Mouse (Mus musculus) limb, embryonic 13.5 days (tissue): ENCODE results near the gene Kremen2. TPM values are rescaled to one million over a fixed set of nuclear protein-coding genes. Genes with fewer than 3 reads are reported as not detected.
"Not testable (repeated sequence)": the region's sequence is repeated elsewhere in the genome, so short reads cannot be mapped to it uniquely, and the experiment has no call there.

Source experiments
- ATAC-seq: fragments of 200-750 bp; cut with Nextera tagmentation; 2 replicates; pipeline ENCODE4 v1.8.0; 2017; ENCODE audit warnings: low read depth, moderate number of reproducible peaks, moderate TSS enrichment; ENCODE audit not compliant: low FRiP score
- H3K27ac ChIP-seq: fragments of 300-500 bp; sonication (generic); 2 replicates; pipeline ENCODE4 v1.5.1; 2015; ENCODE audit warnings: inconsistent platforms, mild to moderate bottlenecking, moderate library complexity
- H3K27me3 ChIP-seq: fragments of 300-500 bp; sonication (generic); 2 replicates; pipeline ENCODE4 v1.6.1; 2015; ENCODE audit warnings: mild to moderate bottlenecking, inconsistent platforms
- H3K36me3 ChIP-seq: fragments of 300-500 bp; sonication (generic); 2 replicates; pipeline ENCODE4 v1.6.1; 2015; ENCODE audit warnings: inconsistent platforms, mild to moderate bottlenecking, moderate library complexity
- H3K4me1 ChIP-seq: fragments of 300-500 bp; sonication (generic); 2 replicates; pipeline ENCODE4 v1.6.1; 2015; ENCODE audit warnings: inconsistent platforms
- H3K4me2 ChIP-seq: fragments of 300-500 bp; sonication (generic); replicated peaks from 2 replicates; pipeline ENCODE4 v1.6.1; 2015; ENCODE audit warnings: inconsistent platforms, mild to moderate bottlenecking, moderate library complexity
- H3K4me3 ChIP-seq: fragments of 300-500 bp; sonication (generic); 2 replicates; pipeline ENCODE4 v1.5.1; 2015; ENCODE audit warnings: moderate library complexity, mild to moderate bottlenecking, inconsistent platforms
- H3K9ac ChIP-seq: fragments of 300-500 bp; sonication (generic); 2 replicates; pipeline ENCODE4 v1.6.1; 2015; ENCODE audit warnings: mild to moderate bottlenecking, inconsistent platforms
- H3K9me3 ChIP-seq: fragments of 300-500 bp; sonication (generic); 2 replicates; pipeline ENCODE4 v1.6.1; 2016; ENCODE audit warnings: inconsistent platforms
- WGBS: fragments of 180-500 bp; shearing (Covaris S2); methylation state at CpG from one replicate; pipeline ENCODE4 v1.1.7; 2015; 5-methylcytosine and 5-hydroxymethylcytosine counted together
- polyA plus RNA-seq: library from polyadenylated mRNA; unstranded; fragments of >200 nt; fragmentation: Nextera tagmentation; extraction: Ambion mirVana; gene quantifications from 2 replicates; pipeline ENCODE4 v1.2.1, GENCODE M21; 2015

Gene Kremen2
- polyA plus RNA-seq, 1 experiment from 2014 or later: 46.3 TPM

- Histone ChIP-seq H3K9ac (no peak overlapping the region), H3K27ac (no peak overlapping the region), H3K4me1 (no peaks in the 10 kb centered on the region; the same call in 1 of the 2 replicates), H3K9me3 (no peaks in the 10 kb centered on the region), H3K36me3 (peaks cover 18% of the 10 kb centered on the region), H3K27me3 (no peaks in the 10 kb centered on the region), H3K4me2 (no peak overlapping the region), H3K4me3 (no peak overlapping the region)
- no peak for ATAC-seq
- 76% methylated on average over 10 of the region's 10 CpGs for WGBS
Observed at GRCm38 (mm10) chr17:23776216-23776615, 30.6 kb upstream of the Kremen2 start.

GRCm38 (mm10) chr17:23774090-23774489 lies 28.5 kb upstream of the Kremen2 start:
- Histone ChIP-seq H3K27me3 (no peaks in the 10 kb centered on the region), H3K36me3 (peaks cover 12% of the 10 kb centered on the region), H3K27ac (no peak overlapping the region), H3K4me1 (peaks cover 8% of the 10 kb centered on the region), H3K9me3 (no peaks in the 10 kb centered on the region), H3K4me3 (no peak overlapping the region), H3K4me2 (no peak overlapping the region), H3K9ac (no peak overlapping the region)
- no peak; the same call in 1 of the 2 replicates for ATAC-seq
- 3% methylated on average over 12 of the region's 12 CpGs for WGBS

GRCm38 (mm10) chr17:23773676-23774075 lies 28.0 kb upstream of the Kremen2 start:
- Histone ChIP-seq H3K9me3 (no peaks in the 10 kb centered on the region), H3K4me1 (peaks cover 8% of the 10 kb centered on the region), H3K27me3 (no peaks in the 10 kb centered on the region), H3K36me3 (peaks cover 15% of the 10 kb centered on the region), H3K4me2 (no peak overlapping the region), H3K27ac (no peak overlapping the region), H3K4me3 (no peak overlapping the region), H3K9ac (no peak overlapping the region)
- ATAC-seq: no peak
- WGBS: 66% methylated on average over 6 of the region's 6 CpGs

- Histone ChIP-seq H3K4me2 (peak overlapping the region; percentile 78; the same call in 1 of the 2 replicates), H3K36me3 (peaks cover 25% of the 10 kb centered on the region), H3K4me3 (peak overlapping the region; percentile 79; the same call in 1 of the 2 replicates)
- 80% methylated on average over 2 of the region's 2 CpGs for WGBS
- ATAC-seq, H3K27me3 ChIP-seq, H3K9me3 ChIP-seq, H3K9ac ChIP-seq, H3K27ac ChIP-seq, H3K4me1 ChIP-seq: not testable (repeated sequence)
Observed at GRCm38 (mm10) chr17:23772219-23772556, 26.6 kb upstream of the Kremen2 start.

- Histone ChIP-seq H3K4me3 (peak within 1 kb of the TSS; percentile 79), H3K9ac (peak within 1 kb of the TSS; percentile 90), H3K4me1 (peaks cover 8% of the 10 kb centered on the region), H3K27me3 (no peaks in the 10 kb centered on the region), H3K27ac (peak within 1 kb of the TSS; percentile 64), H3K9me3 (no peaks in the 10 kb centered on the region), H3K4me2 (peak within 1 kb of the TSS; percentile 78), H3K36me3 (peaks cover 23% of the 10 kb centered on the region)
- peak; percentile 98 for ATAC-seq
- 3% methylated on average over 51 of the region's 58 CpGs for WGBS
Observed at GRCm38 (mm10) chr17:23771284-23772218, 25.9 kb upstream of the Kremen2 start, which contains the start of gene Flywch1. Gene Flywch1 (minus strand): TSS chr17:23771602.

- Histone ChIP-seq H3K36me3 (peaks cover 16% of the 10 kb centered on the region), H3K27ac (no peak overlapping the region; the same call in 1 of the 2 replicates), H3K9ac (peak overlapping the region; percentile 90), H3K4me2 (peak overlapping the region; percentile 78), H3K27me3 (no peaks in the 10 kb centered on the region), H3K9me3 (no peaks in the 10 kb centered on the region), H3K4me1 (peaks cover 8% of the 10 kb centered on the region), H3K4me3 (peak overlapping the region; percentile 79)
- WGBS: under 1% methylated on average over 19 of the region's 19 CpGs
- ATAC-seq: no peak; the same call in 1 of the 2 replicates
Observed at GRCm38 (mm10) chr17:23770896-23771283, 25.3 kb upstream of the Kremen2 start.

- Histone ChIP-seq H3K9ac (peak overlapping the region; percentile 90), H3K4me3 (peak overlapping the region; percentile 79), H3K9me3 (no peaks in the 10 kb centered on the region), H3K4me2 (peak overlapping the region; percentile 78), H3K27ac (no peak overlapping the region), H3K27me3 (no peaks in the 10 kb centered on the region), H3K4me1 (peaks cover 8% of the 10 kb centered on the region), H3K36me3 (peaks cover 15% of the 10 kb centered on the region)
- no peak for ATAC-seq
- 29% methylated on average over 2 of the region's 2 CpGs for WGBS
Observed at GRCm38 (mm10) chr17:23770493-23770892, 24.9 kb upstream of the Kremen2 start.

GRCm38 (mm10) chr17:23762976-23763375 lies 17.3 kb upstream of the Kremen2 start:
- WGBS: 94% methylated on average over 11 of the region's 11 CpGs
- Histone ChIP-seq H3K9me3 (no peaks in the 10 kb centered on the region), H3K4me1 (no peaks in the 10 kb centered on the region), H3K27me3 (no peaks in the 10 kb centered on the region), H3K36me3 (peaks cover 53% of the 10 kb centered on the region), H3K9ac (no peak overlapping the region), H3K4me2 (no peak overlapping the region), H3K4me3 (no peak overlapping the region), H3K27ac (no peak overlapping the region)
- ATAC-seq: no peak

- no peak overlapping the region for H3K9ac ChIP-seq
- H3K9me3 ChIP-seq: no peaks in the 10 kb centered on the region
- no peaks in the 10 kb centered on the region for H3K27me3 ChIP-seq
- no peaks in the 10 kb centered on the region for H3K4me1 ChIP-seq
- H3K4me3 ChIP-seq: no peak overlapping the region
- no peak for ATAC-seq
- H3K4me2 ChIP-seq: no peak overlapping the region
- peaks cover 69% of the 10 kb centered on the region for H3K36me3 ChIP-seq
- WGBS: 98% methylated on average over 3 of the region's 3 CpGs
- H3K27ac ChIP-seq: no peak overlapping the region
Observed at GRCm38 (mm10) chr17:23761155-23761554, 15.5 kb upstream of the Kremen2 start.

GRCm38 (mm10) chr17:23760231-23760630 lies 14.6 kb upstream of the Kremen2 start:
- no peak overlapping the region for H3K4me2 ChIP-seq
- no peak overlapping the region for H3K4me3 ChIP-seq
- WGBS: 89% methylated on average over 9 of the region's 9 CpGs
- peaks cover 78% of the 10 kb centered on the region for H3K36me3 ChIP-seq
- no peaks in the 10 kb centered on the region for H3K4me1 ChIP-seq
- no peaks in the 10 kb centered on the region for H3K9me3 ChIP-seq
- H3K27ac ChIP-seq: no peak overlapping the region
- H3K9ac ChIP-seq: no peak overlapping the region
- H3K27me3 ChIP-seq: no peaks in the 10 kb centered on the region
- ATAC-seq: no peak

- 87% methylated on average over 8 of the region's 8 CpGs for WGBS
- Histone ChIP-seq H3K4me2 (no peak overlapping the region), H3K27me3 (no peaks in the 10 kb centered on the region), H3K36me3 (peaks cover 91% of the 10 kb centered on the region), H3K9ac (no peak overlapping the region), H3K9me3 (no peaks in the 10 kb centered on the region), H3K4me3 (no peak overlapping the region), H3K4me1 (no peaks in the 10 kb centered on the region), H3K27ac (no peak overlapping the region)
- no peak for ATAC-seq
Observed at GRCm38 (mm10) chr17:23758801-23759200, 13.2 kb upstream of the Kremen2 start.

- 93% methylated on average over 9 of the region's 9 CpGs for WGBS
- peaks cover 98% of the 10 kb centered on the region for H3K36me3 ChIP-seq
Observed at GRCm38 (mm10) chr17:23757581-23757980, 11.9 kb upstream of the Kremen2 start.

More at GRCm38 (mm10) chr17:23757581-23757980, 11.9 kb upstream of the Kremen2 start:
- no peak for ATAC-seq
- Histone ChIP-seq H3K9ac (no peak overlapping the region), H3K4me3 (no peak overlapping the region), H3K27me3 (no peaks in the 10 kb centered on the region), H3K9me3 (no peaks in the 10 kb centered on the region), H3K27ac (no peak overlapping the region), H3K4me2 (no peak overlapping the region), H3K4me1 (no peaks in the 10 kb centered on the region)
